Mouse (Mus musculus) MEL (cell line): Measurements from ENCODE around the gene Naglu. TPM values are rescaled to one million over a fixed set of nuclear protein-coding genes. Genes with fewer than 3 reads are reported as not detected.

ENCODE experiments used
- DNase-seq: peaks from one replicate; pipeline ENCODE4 v3.0.0; 2011; ENCODE audit warnings: low read depth, low spot score
- H3K27ac ChIP-seq: 2 replicates; pipeline ENCODE4 v1.5.1; 2012; ENCODE audit warnings: low read depth, mild to moderate bottlenecking, control low read depth, low read length, moderate library complexity; ENCODE audit not compliant: control insufficient read depth
- H3K27me3 ChIP-seq, 2 experiments: fragments of 150-350 bp in 1 of 2; sonication (generic) in 1 of 2; 2 replicates each; pipeline ENCODE4 v1.6.1; 2012; ENCODE audit warnings: low read length in 2 of 2, mild to moderate bottlenecking in 2 of 2, improper control_type of control experiment in 1 of 2, moderate library complexity in 1 of 2; ENCODE audit not compliant: insufficient read depth in 2 of 2, control insufficient read depth in 1 of 2
- H3K36me3 ChIP-seq, 2 experiments: 2 replicates each; pipeline ENCODE4 v1.6.1; 2012 to 2014; ENCODE audit warnings: low read length in 2 of 2, improper control_type of control experiment in 1 of 2, inconsistent platforms in 1 of 2, mild to moderate bottlenecking in 1 of 2; ENCODE audit not compliant: insufficient read depth in 2 of 2, control insufficient read depth in 1 of 2
- H3K4me1 ChIP-seq, 2 experiments: fragments of 150-350 bp in 1 of 2; sonication (generic) in 1 of 2; 2 replicates each; pipeline ENCODE4 v1.6.1; 2012; ENCODE audit warnings: low read length in 2 of 2, improper control_type of control experiment in 1 of 2, mild to moderate bottlenecking in 1 of 2; ENCODE audit not compliant: insufficient read depth in 2 of 2, control insufficient read depth in 1 of 2
- H3K4me3 ChIP-seq, 2 experiments: fragments of 150-350 bp in 1 of 2; sonication (generic) in 1 of 2; 2 replicates each; pipeline ENCODE4 v1.5.1; 2012; ENCODE audit warnings: low read depth in 2 of 2, low read length in 2 of 2, mild to moderate bottlenecking in 2 of 2, moderate library complexity in 2 of 2, control low read depth in 1 of 2, improper control_type of control experiment in 1 of 2; ENCODE audit not compliant: control insufficient read depth in 1 of 2, insufficient read depth in 1 of 2
- H3K79me2 ChIP-seq: 2 replicates; pipeline ENCODE4 v1.6.1; 2012; ENCODE audit warnings: mild to moderate bottlenecking, low read length, moderate library complexity; ENCODE audit not compliant: control insufficient read depth, poor library complexity, insufficient read depth
- H3K9ac ChIP-seq: 2 replicates; pipeline ENCODE4 v1.6.1; 2012; ENCODE audit warnings: low read depth, mild to moderate bottlenecking, control low read depth, low read length, moderate library complexity; ENCODE audit not compliant: control insufficient read depth, poor library complexity, severe bottlenecking
- H3K9me3 ChIP-seq: fragments of 150-350 bp; sonication (generic); replicated peaks from 2 replicates; pipeline ENCODE4 v1.6.1; 2012; ENCODE audit warnings: mild to moderate bottlenecking, low read length, improper control_type of control experiment, moderate library complexity; ENCODE audit not compliant: insufficient read depth
- BHLHE40 ChIP-seq: IDR thresholded peaks from 2 replicates; pipeline ENCODE4 v1.6.1; 2012; ENCODE audit warnings: low read depth, mild to moderate bottlenecking, inconsistent platforms, low read length, improper control_type of control experiment, borderline replicate concordance
- CHD2 ChIP-seq: IDR thresholded peaks from 2 replicates; pipeline ENCODE4 v1.6.1; 2011; ENCODE audit warnings: low read length, improper control_type of control experiment
- CTCF ChIP-seq, 3 experiments: IDR thresholded peaks in 2 of 3; conservative IDR thresholded peaks in 1 of 3; 2 replicates each; pipeline ENCODE4 v1.5.1; 2011 to 2012; ENCODE audit warnings: low read length in 3 of 3, low read depth in 2 of 3, mild to moderate bottlenecking in 2 of 3, improper control_type of control experiment in 1 of 3, inconsistent platforms in 1 of 3, mixed read lengths in 1 of 3, moderate library complexity in 1 of 3; ENCODE audit not compliant: control insufficient read depth in 1 of 3, insufficient read depth in 1 of 3, poor library complexity in 1 of 3, severe bottlenecking in 1 of 3
- ELF1 ChIP-seq: IDR thresholded peaks from 2 replicates; pipeline ENCODE4 v1.6.1; 2014; ENCODE audit warnings: low read depth, mild to moderate bottlenecking, inconsistent platforms, low read length, improper control_type of control experiment, moderate library complexity
- ETS1 ChIP-seq: IDR thresholded peaks from 2 replicates; pipeline ENCODE4 v1.6.1; 2012; ENCODE audit warnings: low read depth, mild to moderate bottlenecking, inconsistent platforms, low read length, improper control_type of control experiment, moderate library complexity
- GATA1 ChIP-seq: IDR thresholded peaks from 2 replicates; pipeline ENCODE4 v1.6.1; 2011; ENCODE audit warnings: low read depth, low read length, improper control_type of control experiment
- HCFC1 ChIP-seq: IDR thresholded peaks from 2 replicates; pipeline ENCODE4 v1.6.1; 2012; ENCODE audit warnings: low read depth, mild to moderate bottlenecking, inconsistent platforms, low read length, improper control_type of control experiment, moderate library complexity
- MAZ ChIP-seq: IDR thresholded peaks from 2 replicates; pipeline ENCODE4 v1.6.1; 2012; ENCODE audit warnings: low read depth, mild to moderate bottlenecking, inconsistent platforms, low read length, improper control_type of control experiment
- MEF2A ChIP-seq: IDR thresholded peaks from 2 replicates; pipeline ENCODE4 v1.6.1; 2014; ENCODE audit warnings: low read depth, mild to moderate bottlenecking, inconsistent platforms, low read length, improper control_type of control experiment; ENCODE audit not compliant: poor library complexity, insufficient replicate concordance, severe bottlenecking; ENCODE audit errors: extremely low read depth
- MYB ChIP-seq: IDR thresholded peaks from 2 replicates; pipeline ENCODE4 v1.6.1; 2011; ENCODE audit warnings: mild to moderate bottlenecking, low read depth, low read length, improper control_type of control experiment
- NELFE ChIP-seq: IDR thresholded peaks from 2 replicates; pipeline ENCODE4 v1.6.1; 2011; ENCODE audit warnings: low read depth, low read length, improper control_type of control experiment
- NRF1 ChIP-seq: IDR thresholded peaks from 2 replicates; pipeline ENCODE4 v1.6.1; 2014; ENCODE audit warnings: low read depth, mild to moderate bottlenecking, inconsistent platforms, low read length, improper control_type of control experiment, moderate library complexity; ENCODE audit not compliant: poor library complexity, insufficient read depth, severe bottlenecking
- POLR2A ChIP-seq, 2 experiments: IDR thresholded peaks; 2 replicates each; pipeline ENCODE4 v1.6.1; 2011 to 2012; ENCODE audit warnings: low read length in 2 of 2, mild to moderate bottlenecking in 2 of 2, control low read depth in 1 of 2, improper control_type of control experiment in 1 of 2, low read depth in 1 of 2, moderate library complexity in 1 of 2; ENCODE audit not compliant: control insufficient read depth in 1 of 2, insufficient read depth in 1 of 2, poor library complexity in 1 of 2
- POLR2AphosphoS2 ChIP-seq: IDR thresholded peaks from 2 replicates; pipeline ENCODE4 v1.6.1; 2011; ENCODE audit warnings: low read length, improper control_type of control experiment
- POLR2AphosphoS5 ChIP-seq: IDR thresholded peaks from 2 replicates; pipeline ENCODE4 v1.6.1; 2012; ENCODE audit warnings: low read depth, borderline replicate concordance, mild to moderate bottlenecking, inconsistent platforms, low read length, moderate library complexity, mixed read lengths
- RAD21 ChIP-seq: IDR thresholded peaks from 2 replicates; pipeline ENCODE4 v1.6.1; 2011; ENCODE audit warnings: mild to moderate bottlenecking, low read depth, low read length, improper control_type of control experiment
- SIN3A ChIP-seq: IDR thresholded peaks from 2 replicates; pipeline ENCODE4 v1.6.1; 2012; ENCODE audit warnings: low read length, improper control_type of control experiment, inconsistent platforms
- SMC3 ChIP-seq: IDR thresholded peaks from 2 replicates; pipeline ENCODE4 v1.6.1; 2011; ENCODE audit warnings: low read depth, low read length, improper control_type of control experiment
- TBP ChIP-seq: IDR thresholded peaks from 2 replicates; pipeline ENCODE4 v1.8.0; 2011; ENCODE audit warnings: low read depth, low read length, improper control_type of control experiment
- USF1 ChIP-seq: IDR thresholded peaks from 2 replicates; pipeline ENCODE4 v1.6.1; 2014; ENCODE audit warnings: low read depth, mild to moderate bottlenecking, inconsistent platforms, low read length, improper control_type of control experiment, moderate library complexity
- USF2 ChIP-seq, 2 experiments: IDR thresholded peaks; 2 replicates each; pipeline ENCODE4 v1.6.1; 2011 to 2012; ENCODE audit warnings: improper control_type of control experiment in 2 of 2, low read length in 2 of 2, borderline replicate concordance in 1 of 2, inconsistent platforms in 1 of 2, low read depth in 1 of 2, mild to moderate bottlenecking in 1 of 2; ENCODE audit not compliant: insufficient read depth in 1 of 2
- ZC3H11A ChIP-seq: IDR thresholded peaks from 2 replicates; pipeline ENCODE4 v1.6.1; 2012; ENCODE audit warnings: low read depth, mild to moderate bottlenecking, inconsistent platforms, low read length, improper control_type of control experiment
- ZKSCAN1 ChIP-seq: IDR thresholded peaks from 2 replicates; pipeline ENCODE4 v1.6.1; 2012; ENCODE audit warnings: low read depth, mild to moderate bottlenecking, inconsistent platforms, low read length, improper control_type of control experiment, moderate library complexity
- polyA plus RNA-seq, 2 experiments: library from polyadenylated mRNA; stranded (reverse) in 1 of 2; unstranded in 1 of 2; fragments of >175 nt in 1 of 2; fragments of >200 nt in 1 of 2; gene quantifications; 2 replicates each; pipeline versions ENCODE4 v1.2.1 to v1.2.4; 2012; ENCODE audit warnings: low replicate concordance in 2 of 2, low read depth in 1 of 2; ENCODE audit not compliant: insufficient read length in 2 of 2, insufficient read depth in 1 of 2, missing spikeins in 1 of 2
- total RNA-seq: library from RNA; depleted of rRNA; stranded (reverse); fragments of 300-350 nt; gene quantifications from 2 replicates; pipeline ENCODE4 v1.2.3, GENCODE M21; 2012

The Naglu gene
- total and polyA plus RNA-seq, 3 experiments: 1.5 to 3.1 TPM; not detected in 1

- no peak overlapping the region for H3K9ac ChIP-seq
- DNase-seq: no peak
- no peak overlapping the region for H3K27ac ChIP-seq
- TF ChIP-seq USF2 (IDR thresholded peaks at IDR 0.05; ENCODE audit: borderline replicate concordance in 1 of 2, insufficient read depth in 1 of 2, low read depth in 1 of 2, low read length in 2 of 2) (no peak), RAD21 (no peak), CTCF (IDR thresholded peaks at IDR 0.05 in 2 of 3, conservative IDR thresholded peaks at IDR 0.05 in 1 of 3; ENCODE audit: control insufficient read depth in 1 of 3, insufficient read depth in 1 of 3, low read depth in 2 of 3, low read length in 3 of 3, poor library complexity in 1 of 3, severe bottlenecking in 1 of 3) (0 out of 6 replicates have a peak, but pooled peaks of 1 of the 3 experiments have one; percentile 1)
- no peaks in the 10 kb centered on the region for H3K9me3 ChIP-seq
- H3K79me2 ChIP-seq: peaks cover 23% of the 10 kb centered on the region
- H3K4me3 ChIP-seq: no peak overlapping the region
- peaks cover 6 to 24% of the 10 kb centered on the region in 2 experiments for H3K4me1 ChIP-seq
- no peaks in the 10 kb centered on the region for H3K27me3 ChIP-seq
- H3K36me3 ChIP-seq: peaks cover 3 to 19% of the 10 kb centered on the region in 2 experiments; a peak in 2 of 4 replicates
Observed at GRCm38 (mm10) chr11:101085617-101086322, 16.0 kb downstream of the Naglu start.

DNA sequence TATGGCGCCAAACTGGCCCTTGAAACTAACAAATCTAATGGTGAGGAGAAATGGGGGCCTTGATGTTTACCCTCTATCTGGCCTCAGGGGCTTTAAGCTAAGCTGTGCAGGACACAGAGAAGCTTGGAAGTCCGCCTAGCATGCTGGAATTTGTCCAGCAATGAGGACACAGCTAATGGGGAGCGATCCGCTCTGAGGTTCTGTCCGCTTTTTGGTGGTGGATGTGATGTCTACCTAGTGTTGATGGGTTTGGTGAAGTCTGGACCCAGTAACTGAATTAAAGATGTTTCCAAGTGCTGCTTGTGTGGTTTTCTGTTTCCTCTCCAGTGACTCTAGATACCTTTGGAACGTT is 16.5 kb downstream of the Naglu start:
- Histone ChIP-seq H3K27ac (peak overlapping the region; percentile 66), H3K4me1 (peaks cover 6 to 21% of the 10 kb centered on the region in 2 experiments), H3K36me3 (peaks cover 4 to 18% of the 10 kb centered on the region in 2 experiments; a peak in 3 of 4 replicates)

GRCm38 (mm10) chr11:101086756-101087681 is 17.2 kb downstream of the Naglu start, which contains the start of gene Mlx:
Mlx (plus strand) TSS chr11:101087277.
- H3K4me3 ChIP-seq: peak within 1 kb of the TSS; percentile 77 to 80
- H3K36me3 ChIP-seq: peaks cover 7 to 15% of the 10 kb centered on the region in 2 experiments
- peak; percentile 97 for DNase-seq
- H3K9me3 ChIP-seq: no peaks in the 10 kb centered on the region
- peak within 1 kb of the TSS; percentile 81 for H3K9ac ChIP-seq
- peaks cover 4 to 19% of the 10 kb centered on the region in 2 experiments for H3K4me1 ChIP-seq
- no peaks in the 10 kb centered on the region for H3K27me3 ChIP-seq
- peaks cover 23% of the 10 kb centered on the region for H3K79me2 ChIP-seq
- H3K27ac ChIP-seq: peak within 1 kb of the TSS; percentile 66
- TF ChIP-seq ZC3H11A (no peak), CHD2 (no peak), POLR2A (IDR thresholded peaks at IDR 0.05; ENCODE audit: control insufficient read depth in 1 of 2, insufficient read depth in 1 of 2, low read depth in 1 of 2, low read length in 2 of 2, poor library complexity in 1 of 2) (peak; percentile 72 to 90), NRF1 (peak; percentile 94), MAZ (peak; percentile 91; the same call in 1 of the 2 replicates), SIN3A (peak; percentile 89), BHLHE40 (peak; percentile 92), TBP (peak; percentile 85), MYB (peak; percentile 77), MEF2A (no peak), POLR2AphosphoS2 (peak; percentile 93), HCFC1 (peak; percentile 84), ELF1 (peak; percentile 94), SMC3 (no peak), NELFE (peak; percentile 78)

More for the DNA sequence above, 16.5 kb downstream of the Naglu start:
- no peak for TF ChIP-seq MAZ
- TF ChIP-seq HCFC1: no peak
- TF ChIP-seq GATA1: no peak
- no peak for TF ChIP-seq RAD21
- TF ChIP-seq ZKSCAN1: no peak
- no peak for TF ChIP-seq MEF2A
- TF ChIP-seq NELFE: no peak
- no peak for TF ChIP-seq ZC3H11A
- no peak for TF ChIP-seq ETS1
- no peak for TF ChIP-seq USF1
- TF ChIP-seq POLR2AphosphoS5: no peak
- Histone ChIP-seq H3K4me3 (no peak overlapping the region; a peak in 1 of 4 replicates), H3K79me2 (peaks cover 23% of the 10 kb centered on the region), H3K9me3 (no peaks in the 10 kb centered on the region), H3K9ac (peak overlapping the region; percentile 81), H3K27me3 (no peaks in the 10 kb centered on the region)
- no peak for DNase-seq
